Mouse (Mus musculus) urinary bladder, postnatal 14 days (tissue): ENCODE results near the gene Col9a1.

Experiments
- DNase-seq: peaks from one replicate; pipeline ENCODE4 v3.0.0; 2021; ENCODE audit warnings: low spot score

Gene Col9a1

GRCm38 (mm10) chr1:24177224-24177851 is at the start of gene Col9a1:
Gene Col9a1, plus strand, starts transcription at chr1:24177610.
- no peak for DNase-seq

DNA sequence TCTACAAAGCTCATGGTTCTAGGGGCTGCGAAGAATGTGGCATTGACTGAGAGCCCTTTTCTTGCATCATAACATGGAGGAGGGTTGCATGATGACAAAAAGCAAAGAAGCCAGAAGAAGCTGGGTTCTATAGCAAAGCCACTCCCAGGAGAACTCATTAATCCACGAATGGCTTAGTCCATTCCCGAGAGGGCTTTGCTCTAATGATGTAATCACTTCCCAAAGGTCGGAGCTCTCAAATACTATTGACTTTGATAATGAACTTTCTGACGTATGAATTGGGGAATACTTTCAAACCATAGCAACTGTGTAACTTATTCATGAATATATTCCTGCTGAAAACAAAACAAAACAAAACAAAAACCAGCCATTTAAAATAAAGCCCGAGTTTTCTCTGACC is 49.5 kb upstream of the Col9a1 start:
- DNase-seq = no peak

DNA sequence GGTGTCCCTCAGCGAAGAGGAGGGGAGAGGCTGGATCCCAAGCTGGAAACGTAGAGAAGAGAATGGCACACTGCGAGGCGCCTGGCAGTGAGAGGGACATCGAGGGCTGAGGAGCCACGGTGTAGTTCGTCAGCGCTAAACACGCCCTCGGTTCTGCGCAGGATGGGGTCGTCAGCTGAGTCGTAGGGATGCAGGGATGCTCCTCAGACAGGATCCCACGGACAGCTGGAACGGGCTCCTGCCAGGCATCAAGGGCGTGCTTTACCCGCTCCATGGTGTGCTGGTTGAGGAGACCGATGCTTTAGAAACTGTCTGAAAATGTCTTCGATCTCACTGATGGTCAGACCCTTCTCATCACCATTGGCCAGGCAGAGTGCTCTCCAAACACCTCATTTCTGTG is 43.6 kb upstream of the Col9a1 start:
- no peak for DNase-seq

GRCm38 (mm10) chr1:24134792-24135191 is 42.6 kb upstream of the Col9a1 start:
- DNase-seq = no peak

GRCm38 (mm10) chr1:24137133-24137532 is 40.3 kb upstream of the Col9a1 start:
- DNase-seq = peak; percentile 47

DNA sequence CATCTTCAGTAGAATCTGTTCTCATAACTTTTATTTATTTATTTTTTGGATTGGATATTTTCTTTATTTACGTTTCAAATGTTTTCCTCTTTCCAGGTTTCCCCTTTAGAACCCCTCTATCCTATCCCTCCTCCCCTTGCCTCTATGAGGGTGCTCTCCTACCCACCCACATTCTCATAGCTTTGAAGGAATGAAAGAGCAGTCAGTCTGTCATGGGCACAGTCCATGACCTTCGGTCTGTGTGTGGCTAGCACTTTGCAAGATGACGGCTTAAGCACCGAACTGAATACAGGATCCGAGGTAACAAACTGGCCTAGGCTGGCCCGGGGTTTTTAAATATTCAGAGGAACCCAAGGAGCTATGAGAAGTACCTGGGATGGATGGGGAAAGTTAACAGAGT is 36.9 kb upstream of the Col9a1 start:
- DNase-seq = no peak

DNA sequence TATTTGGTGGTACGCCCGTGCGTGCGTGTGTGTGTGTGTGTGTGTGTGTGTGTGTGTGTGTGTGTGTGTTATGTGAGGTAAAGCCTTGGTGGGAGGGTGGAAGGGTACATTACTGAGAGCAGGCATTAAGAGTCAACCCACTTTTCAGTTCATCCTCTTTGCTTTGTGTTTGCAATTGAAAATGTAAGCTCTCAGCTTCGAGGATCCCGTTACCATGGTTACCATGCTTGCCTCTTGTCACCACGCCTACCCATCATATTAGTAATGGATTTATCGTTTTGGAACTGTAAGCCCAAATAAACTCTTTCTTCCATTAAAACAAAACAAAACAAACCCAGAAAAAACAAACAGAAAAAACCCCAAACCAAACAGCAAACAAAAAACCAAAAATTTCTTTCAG is 33.9 kb upstream of the Col9a1 start:
- no peak for DNase-seq

GRCm38 (mm10) chr1:24157751-24158150 is 19.7 kb upstream of the Col9a1 start:
- no peak for DNase-seq

- no peak for DNase-seq
Measured at GRCm38 (mm10) chr1:24169410-24169809, 8.0 kb upstream of the Col9a1 start.

DNA sequence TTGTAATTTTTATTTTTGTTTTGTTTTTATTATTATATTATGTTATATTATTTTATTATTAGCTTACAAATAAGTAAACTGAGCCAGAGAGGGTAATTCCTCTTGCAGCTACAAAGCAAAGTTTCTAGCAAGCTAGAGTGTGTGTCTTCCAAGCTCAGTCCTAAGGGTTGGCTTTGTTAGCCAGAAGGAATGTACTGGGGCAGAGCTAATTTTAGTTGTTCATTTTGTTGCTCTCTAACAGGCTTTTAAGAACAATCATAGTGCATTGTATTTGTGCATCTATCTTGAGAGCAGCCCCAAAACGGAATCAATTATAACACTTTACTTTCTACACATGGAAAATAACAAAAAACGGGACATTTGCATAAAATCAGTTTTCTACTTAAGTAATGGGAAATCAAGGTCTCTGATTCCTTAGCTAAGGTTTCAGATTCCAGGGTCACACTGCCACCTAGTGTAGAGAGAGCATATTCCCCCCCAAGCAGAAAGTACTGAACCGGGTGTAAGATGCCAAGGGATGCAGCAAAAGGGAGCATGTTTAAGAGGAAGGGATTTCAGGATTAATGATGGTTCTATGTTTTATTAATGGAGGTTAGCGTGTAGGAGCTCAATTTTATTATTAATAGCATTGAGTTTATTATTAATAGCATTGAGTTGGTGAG is 6.1 kb upstream of the Col9a1 start:
- peak; percentile 34 for DNase-seq

GRCm38 (mm10) chr1:24171898-24172297 is 5.5 kb upstream of the Col9a1 start:
- DNase-seq = no peak

DNA sequence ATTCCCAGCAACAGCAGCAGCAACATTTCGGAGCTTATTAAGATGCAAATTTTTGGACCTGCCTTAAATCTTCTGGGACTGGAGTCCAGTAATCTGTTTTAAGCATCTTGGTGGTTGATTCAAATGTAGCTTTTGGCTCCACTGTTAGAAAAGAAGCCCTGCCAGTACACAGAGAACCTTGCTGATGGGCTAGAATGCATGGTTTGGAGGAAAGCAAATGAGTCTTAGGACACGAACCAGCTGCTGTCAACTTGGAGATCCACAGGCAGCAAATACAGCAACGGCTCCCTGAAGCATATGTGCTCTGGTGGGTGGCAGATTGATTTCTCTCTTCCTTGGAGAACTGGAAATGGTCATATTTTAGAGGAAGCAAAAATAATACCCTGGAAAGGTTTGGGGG is 4.8 kb upstream of the Col9a1 start:
- DNase-seq = no peak

DNA sequence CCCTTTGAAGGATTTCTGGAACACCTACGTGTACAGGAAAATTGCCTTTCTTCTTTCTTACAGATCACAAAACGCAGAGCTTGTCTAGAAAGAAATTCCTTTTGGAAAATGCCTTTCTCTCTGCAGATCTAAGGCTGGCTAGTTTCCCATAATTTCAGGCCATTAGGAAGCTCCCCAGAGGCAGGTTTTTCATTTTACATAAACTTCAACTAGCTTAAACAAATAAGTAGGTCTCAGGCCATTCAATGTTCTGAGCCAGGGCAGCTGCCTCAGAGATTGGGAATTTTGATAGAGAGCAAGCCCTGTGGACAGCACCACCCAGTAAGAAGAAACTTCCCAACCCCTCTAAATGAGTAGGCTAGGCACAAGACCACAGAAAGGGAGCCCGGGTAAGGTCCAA is 1.6 kb upstream of the Col9a1 start:
- DNase-seq = no peak

DNA sequence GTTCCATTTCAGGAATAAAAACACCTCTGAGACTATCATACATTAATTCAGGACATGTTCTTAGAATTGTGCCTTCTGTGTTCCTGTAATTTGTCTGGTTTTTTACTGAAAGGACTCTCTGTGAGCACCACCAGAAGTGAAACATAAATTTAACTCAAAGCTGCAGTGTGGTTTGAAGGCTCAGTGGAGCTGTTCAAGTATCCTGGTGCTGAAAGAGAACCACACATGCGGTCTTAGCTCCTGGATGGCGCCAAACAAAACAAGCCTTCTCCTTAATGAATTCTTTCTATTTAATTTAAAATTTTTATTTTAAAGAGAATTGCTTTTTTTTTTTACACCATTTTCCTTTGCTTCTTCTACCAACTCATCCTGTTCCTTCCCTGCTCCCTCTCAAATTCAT is 2.4 kb downstream of the Col9a1 start:
- no peak for DNase-seq

GRCm38 (mm10) chr1:24184981-24185380 is 7.6 kb downstream of the Col9a1 start:
- no peak for DNase-seq

DNA sequence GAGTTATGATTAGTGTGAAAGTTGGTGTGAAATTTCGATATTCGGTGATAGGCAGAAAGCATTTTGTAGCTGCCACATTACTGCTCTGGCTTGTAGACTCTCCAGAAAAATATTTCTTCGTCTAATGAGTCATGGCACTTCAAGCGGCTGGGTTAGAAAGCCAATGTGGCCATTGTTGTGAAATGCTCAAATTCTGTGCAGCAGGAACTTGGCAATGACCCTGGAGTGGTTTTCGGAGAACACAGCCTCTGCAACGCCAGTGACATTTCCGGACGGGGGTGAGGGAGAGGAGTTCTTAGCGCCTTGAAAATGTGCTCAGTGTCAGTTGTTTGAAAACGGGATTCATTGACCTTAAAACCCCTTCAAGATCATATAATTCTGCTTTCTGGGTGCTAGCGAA is 9.6 kb downstream of the Col9a1 start:
- DNase-seq = no peak

- DNase-seq = no peak
Measured at GRCm38 (mm10) chr1:24191668-24192067, 14.3 kb downstream of the Col9a1 start.

- DNase-seq = no peak
Measured at GRCm38 (mm10) chr1:24194111-24194510, 16.7 kb downstream of the Col9a1 start.

DNA sequence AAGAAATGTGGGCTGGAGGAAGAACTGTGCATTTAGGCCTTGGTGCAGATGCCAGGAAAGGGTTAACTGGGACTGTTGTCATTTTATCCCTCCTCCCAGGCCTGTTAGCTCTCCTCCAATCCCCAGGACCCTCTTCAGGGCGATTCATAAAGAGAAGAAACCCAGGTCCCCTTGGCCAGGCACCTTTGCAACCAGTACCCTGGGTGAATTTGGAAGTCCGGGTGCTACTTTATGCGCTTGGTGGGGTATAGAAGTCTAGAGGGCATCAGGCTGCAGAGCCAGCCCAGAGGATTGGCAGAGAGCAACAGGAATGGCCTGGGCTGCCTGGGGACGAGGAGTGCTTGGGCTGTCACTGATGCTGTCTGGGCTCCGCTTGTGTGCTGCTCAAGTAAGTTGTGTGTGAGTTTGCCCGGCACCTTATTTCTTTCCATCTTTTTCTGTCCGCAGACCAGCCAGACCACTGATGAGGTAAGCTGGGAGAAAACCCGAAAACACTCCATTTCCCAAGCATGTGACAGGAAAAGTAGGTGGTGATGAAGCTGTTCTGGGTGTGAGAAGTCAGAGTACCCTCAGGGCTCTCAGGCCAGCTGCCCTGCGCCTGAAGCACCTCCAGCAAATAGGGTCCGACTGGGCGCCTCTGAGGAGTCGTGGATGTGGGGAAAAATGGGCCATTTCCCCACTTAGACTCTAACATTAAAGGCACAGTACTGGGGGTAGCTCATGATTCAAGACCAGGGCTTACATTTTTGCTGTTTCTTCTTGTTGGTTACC is 17.8 kb downstream of the Col9a1 start:
- no peak for DNase-seq

DNA sequence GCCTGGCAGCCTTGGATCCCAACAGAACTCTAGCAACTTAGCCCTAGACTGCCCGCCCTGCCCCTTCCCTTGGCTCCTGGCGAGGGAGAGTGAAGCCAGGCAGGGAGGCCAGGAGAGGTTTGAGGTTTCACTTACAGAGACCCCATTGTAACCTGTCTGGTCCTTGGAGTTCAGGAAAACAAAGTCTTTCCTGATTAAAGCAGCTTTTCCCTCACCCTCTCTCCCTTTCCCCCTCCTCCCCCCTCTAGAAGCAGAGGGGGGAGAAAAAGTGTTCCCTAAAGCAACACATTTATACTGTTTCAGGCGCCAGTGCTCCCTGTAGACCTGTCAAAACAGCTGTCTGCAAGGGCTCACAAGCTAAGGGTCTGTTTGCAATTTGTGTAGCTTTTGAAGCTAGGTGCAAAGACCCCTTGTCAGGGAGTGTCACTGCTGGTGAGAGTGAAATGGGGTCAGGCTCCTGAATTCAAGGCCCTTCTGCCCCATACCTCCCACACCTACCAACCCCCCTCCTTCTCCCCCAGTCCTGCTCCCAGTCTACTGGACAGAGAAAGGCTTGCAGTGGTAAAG is 18.6 kb downstream of the Col9a1 start:
- DNase-seq = no peak

DNA sequence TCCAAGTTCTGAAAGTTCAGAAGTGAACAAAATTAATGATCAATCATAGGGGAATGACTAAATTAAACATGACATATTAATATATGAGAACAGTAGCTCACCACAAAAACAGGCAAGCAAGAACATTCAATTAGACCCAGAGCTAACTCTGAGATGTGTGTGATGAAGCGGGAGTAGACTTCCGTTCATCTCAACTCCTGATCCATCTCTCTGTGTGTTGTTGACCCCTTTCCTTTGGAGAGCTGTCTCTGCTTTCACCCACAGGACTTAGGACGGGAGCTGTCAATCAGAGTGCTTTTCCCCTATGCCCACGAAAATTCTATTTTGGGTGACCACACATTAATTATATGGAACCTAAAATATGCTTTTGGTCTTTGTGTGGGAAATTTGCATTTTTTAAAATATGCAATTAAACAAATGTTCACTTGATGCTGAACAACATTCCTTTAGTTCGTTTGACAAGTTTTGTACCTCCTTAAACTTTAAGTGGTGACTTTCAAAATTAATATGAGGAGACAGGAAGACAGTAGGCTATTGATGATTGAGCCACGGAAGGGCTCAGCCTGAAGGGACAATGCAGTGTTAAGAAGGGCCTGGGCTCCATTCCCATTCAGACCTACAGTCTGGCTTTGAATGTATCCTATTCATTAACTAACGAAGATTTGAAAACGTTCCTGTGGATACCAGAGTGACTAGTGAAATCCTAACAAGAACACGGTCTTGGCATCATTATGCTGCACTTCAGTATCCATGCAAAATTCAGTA is 34.4 kb downstream of the Col9a1 start:
- no peak for DNase-seq

GRCm38 (mm10) chr1:24219041-24219440 is 41.6 kb downstream of the Col9a1 start:
- no peak for DNase-seq
